Mouse (Mus musculus): Measurements from ENCODE around the gene Optc.

Gene Optc

DNA sequence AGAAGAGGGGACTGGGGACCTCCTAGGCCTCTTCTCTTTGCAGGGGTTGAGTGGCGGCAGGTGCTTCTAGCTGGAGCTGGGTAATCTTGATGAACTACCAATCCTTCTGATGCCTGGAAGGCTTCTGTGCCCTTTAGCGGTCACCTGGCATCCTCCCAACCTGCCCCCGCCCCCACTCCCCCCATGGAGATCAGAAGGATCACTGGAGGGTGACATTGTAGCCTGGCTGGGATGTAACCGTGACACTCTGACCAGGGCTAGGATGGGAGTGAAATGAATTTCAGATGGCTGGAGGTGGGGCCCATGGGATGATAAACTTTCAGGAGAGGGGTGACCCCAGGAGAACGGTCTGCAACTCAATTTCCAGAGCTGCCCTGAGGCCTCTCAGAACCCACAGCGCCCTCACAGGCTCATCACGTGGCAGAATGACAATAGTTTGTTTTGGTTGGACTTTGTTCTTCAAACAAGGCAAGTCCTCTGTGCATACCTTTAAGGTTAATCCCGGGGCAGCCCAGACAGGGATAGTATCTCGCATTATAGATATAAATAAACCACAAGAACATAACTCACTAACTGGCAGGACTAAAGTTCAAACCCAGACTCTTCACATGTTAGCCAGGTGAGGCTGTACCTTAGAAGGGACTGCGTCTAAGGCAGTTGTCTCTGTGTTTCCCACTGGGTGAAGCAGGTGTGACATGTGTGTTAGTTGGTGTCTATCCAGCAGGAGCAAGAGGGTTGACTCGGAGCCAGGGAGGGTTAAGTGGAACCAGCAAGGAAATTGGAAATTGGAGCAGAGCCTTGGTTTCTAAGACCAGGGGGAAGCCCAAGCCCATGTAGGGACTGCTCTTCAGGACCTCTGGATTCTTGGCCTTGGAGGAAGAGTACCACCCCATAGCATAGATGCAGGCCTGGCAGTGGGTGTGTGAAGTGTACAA is 25.2 kb downstream of the Optc start:
- DNase-seq (ENCODE audit: low spot score in 2 of 2), result no peak

- no peak for DNase-seq (ENCODE audit: low spot score in 2 of 2)
Measured at GRCm38 (mm10) chr1:133881813-133882212, 26.0 kb downstream of the Optc start.

DNA sequence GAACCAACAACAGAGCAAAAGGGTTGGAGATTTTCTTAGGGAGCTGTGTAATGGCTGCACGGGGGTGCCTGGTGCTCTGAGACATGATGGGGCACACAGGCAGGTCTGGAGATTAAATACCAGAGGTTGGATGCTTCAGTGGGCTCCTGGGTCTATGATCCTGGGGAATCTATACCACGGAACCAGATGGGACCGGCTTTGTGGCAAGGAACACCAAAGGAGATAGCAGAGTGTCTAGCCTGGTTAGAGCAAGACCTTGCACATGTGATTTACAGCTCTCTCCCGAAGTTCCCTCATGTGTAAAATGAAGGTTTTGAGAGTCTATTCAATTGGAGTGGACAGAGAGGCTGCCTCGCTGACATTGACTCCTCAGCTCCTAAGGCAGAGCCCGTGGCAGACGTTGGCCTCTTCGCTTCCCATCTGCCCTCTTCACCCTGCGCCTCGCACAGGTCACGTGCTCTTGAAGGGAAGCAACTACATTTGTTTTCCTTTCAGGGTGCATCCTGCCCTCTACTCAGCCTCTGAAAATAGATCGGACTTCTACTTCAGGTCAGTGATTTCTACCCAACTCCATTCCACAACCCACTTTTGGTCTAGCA is 28.9 kb downstream of the Optc start:
- no peak for DNase-seq (ENCODE audit: low spot score in 2 of 2)

DNA sequence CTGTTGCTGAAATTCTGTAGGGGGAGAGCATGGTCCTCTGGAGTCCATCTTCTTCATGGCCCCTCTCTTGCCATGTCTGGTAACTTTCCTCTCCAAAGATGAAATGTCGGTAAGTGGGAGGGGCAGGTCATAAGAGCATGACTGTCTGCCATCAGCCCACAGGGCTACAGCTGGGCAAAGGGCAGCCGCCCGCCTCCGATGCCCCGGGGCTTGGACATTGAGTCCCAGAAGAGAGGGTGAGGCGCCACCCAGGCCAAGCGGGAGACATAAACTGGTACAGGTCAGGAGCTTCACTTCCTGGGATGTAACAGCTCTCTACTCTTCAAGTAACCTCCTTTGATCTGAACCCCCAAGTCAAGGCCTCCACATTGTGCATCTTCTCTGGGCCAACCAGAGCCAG is 30.9 kb downstream of the Optc start:
- no peak for DNase-seq (ENCODE audit: low spot score in 2 of 2)

DNA sequence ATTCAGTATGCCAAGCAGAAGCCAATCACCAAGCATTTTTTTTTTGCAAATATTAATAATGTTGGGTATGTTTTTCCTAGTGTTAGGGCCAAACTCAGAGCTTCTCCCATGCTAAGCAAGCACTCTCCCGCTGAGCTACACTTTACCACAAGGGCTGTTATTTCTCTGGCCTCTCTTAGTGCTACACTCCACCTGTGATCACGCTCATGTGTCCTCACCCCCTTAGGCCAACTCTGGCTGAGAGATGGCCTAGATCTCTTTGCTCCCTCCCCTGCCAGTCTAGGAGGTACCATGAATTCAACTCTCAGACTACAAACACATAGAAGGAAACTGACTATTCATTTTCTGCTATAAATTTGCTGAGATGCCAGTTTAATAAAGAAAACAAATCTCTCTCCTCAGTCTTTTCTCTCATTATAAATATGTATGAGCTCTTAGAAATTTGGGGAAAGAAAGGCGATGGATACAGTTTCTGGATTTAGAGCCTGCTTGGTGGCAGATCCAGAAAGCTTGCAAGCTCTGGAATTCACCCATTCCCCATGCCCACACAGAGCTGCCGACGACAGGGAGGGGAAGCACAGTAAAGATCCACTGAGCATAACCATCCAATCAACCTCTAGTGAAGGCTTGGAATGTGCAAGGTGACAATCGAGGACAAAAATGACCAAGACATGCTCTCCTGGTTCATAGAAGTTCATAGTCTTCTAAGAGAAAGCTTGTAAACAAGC is 34.5 kb downstream of the Optc start:
- no peak for DNase-seq (ENCODE audit: low spot score in 2 of 2)

DNA sequence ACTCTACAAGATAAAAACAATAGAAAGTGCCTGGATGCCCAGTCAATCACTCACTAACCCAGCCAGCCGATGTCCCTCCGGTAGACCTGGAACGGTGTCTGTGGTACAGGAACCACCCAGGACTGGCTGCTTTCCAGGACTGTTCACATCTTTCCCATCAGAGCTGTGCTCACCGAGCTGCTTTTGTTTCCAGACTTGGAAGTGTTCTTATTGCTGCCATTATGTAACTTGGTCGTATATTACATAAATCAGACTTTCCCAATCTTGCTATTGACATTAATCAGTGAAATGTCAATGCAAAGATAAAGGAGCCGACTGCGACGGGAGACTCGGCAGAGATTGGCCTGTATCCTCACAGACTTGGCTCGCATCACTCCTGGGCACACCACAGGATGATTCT is 36.6 kb downstream of the Optc start:
- no peak for DNase-seq (ENCODE audit: low spot score in 2 of 2)

- DNase-seq (ENCODE audit: low spot score in 2 of 2), result no peak
Measured at GRCm38 (mm10) chr1:133869221-133869620, 38.6 kb downstream of the Optc start.

- DNase-seq (ENCODE audit: low spot score in 2 of 2), result peak; percentile 17 to 28
Measured at GRCm38 (mm10) chr1:133863257-133863997, 44.4 kb downstream of the Optc start.

DNA sequence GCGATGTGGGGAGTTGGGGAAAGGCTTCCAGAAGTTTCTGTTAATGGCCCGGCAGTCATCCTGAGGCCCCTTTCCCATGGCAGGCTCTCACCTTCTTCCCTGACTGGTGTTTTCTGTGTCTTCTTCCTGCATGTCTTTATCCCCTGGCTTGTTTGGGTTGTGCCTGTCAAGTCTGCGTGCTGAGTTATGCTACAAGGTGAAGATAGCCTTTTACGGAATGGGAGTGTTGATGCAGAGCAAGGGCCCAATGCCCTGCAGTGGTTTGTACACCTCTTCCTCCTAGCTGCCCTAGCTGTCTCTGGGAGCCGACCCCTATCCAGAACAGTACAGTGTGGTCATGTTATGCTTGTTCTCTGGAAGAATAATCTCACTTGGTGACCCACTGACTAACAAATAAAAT is 46.8 kb downstream of the Optc start:
- no peak for DNase-seq (ENCODE audit: low spot score in 2 of 2)

- no peak for DNase-seq (ENCODE audit: low spot score in 2 of 2)
Measured at GRCm38 (mm10) chr1:133859821-133860711, 47.7 kb downstream of the Optc start.

- no peak for DNase-seq (ENCODE audit: low spot score in 2 of 2)
Measured at GRCm38 (mm10) chr1:133859257-133859656, 48.5 kb downstream of the Optc start.

DNA sequence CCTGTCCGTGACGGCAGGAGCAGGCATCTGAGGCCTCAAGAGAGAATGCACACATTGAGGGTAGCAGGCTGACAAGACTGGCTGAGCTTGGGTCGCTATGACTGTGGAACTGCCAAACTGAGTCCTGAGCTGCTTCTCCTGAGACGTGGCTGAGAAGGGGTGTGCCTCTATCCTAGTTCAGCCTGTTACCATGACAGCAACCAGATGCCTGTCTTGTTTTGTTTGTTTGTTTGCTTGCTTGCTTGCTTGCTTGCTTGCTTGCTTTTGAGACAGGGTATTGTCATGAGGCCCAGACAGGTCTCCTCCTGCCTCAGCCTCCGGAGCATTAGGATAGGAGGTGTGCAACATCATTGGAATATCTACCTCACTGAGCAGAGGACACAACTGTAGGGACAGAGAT is 50.0 kb downstream of the Optc start:
- DNase-seq (ENCODE audit: low spot score in 2 of 2), result no peak

DNA sequence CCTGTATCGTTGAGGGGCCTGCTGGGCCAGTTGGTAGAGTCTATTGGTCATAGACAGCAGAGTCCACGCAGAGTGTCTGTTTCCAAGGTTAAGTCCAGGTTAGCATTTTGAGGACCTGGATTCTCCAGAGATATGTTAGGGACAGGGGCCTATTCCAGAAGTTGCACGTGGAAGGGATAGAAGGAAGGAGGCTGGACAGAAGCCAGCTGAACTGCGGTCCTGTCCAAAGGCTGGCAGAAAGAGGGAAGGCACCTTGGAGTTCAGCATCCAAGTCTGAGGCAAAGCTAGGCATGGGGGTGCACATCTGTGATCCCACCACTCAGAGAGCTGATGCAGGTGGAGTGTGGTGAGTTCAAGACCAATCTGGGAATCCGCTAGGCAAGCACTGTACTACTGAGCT is 50.6 kb downstream of the Optc start:
- no peak for DNase-seq (ENCODE audit: low spot score in 2 of 2)

DNA sequence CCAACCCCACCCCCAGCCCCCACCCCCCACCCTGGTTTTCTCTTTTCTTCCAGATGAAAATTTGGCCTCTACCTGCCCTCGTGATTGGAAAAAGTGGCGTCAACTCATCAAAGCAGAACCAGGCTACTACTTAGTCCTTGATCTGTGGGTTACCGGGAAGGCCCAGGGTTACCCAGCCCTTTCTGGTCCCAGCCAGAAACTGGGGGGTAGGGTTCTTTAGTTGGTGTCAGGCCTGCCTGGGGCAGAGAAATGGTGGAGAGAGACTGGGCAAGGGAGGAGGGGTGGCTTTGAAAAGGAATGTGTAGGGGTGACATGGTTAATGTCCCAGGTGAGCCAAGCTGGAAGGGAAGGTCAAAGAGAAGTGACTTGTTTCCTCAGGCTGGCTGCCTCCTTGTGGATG is 51.1 kb downstream of the Optc start:
- no peak for DNase-seq (ENCODE audit: low spot score in 2 of 2)

DNA sequence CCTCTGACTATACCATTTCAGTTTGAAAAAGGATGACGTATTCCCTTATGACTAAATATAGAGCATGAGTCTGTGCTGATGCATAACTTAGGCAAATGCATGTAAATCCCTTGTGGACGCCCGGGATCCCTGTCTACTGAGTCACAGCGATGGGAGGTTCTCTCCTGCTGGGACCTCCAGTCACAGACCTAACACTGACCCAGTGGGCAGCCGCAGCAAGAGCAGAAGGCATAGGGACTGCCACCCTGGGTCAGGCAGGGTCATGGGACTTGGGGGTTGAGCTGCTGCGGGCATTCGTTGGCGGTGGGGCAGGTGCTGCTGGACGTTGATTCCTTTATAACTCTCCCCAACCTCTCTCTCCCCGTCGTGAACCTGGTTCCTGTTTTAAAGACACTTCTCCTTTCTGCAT is 51.7 kb downstream of the Optc start:
- no peak for DNase-seq (ENCODE audit: low spot score in 2 of 2)

DNA sequence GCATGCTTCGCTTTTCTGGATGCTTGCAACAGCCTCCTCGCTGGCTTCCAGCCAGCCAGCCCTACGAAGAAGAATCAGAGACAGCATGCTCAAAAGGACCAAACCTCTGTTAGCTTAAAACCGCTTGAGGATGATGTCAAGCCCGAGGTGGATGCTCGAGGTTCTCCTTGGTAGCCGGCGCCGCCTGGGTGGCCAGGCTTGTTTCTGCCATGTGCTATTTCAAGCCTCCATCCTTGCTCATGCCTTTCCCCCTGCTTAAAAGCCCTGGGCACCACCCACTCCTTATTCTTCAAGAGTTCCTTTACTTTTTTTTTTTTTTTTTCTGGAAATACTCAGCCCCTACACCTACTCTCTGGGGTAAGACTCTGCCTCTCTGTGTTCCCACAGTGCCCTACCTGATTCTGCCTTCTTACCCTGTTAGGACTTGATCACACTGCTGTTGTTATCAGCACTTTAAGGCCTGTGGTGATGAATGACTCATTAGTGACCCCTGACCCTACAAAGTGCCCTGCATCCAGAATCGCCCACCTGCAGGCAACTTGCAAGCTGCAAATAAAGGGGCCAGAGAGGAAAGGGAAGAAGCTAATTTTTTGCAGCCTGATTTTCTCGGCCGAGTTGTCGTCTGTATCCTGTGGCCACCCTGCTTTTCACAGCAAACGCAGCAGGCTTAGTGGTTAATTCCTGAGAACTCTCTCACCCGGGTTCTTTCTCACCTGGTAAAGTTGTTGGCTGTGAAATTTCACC is 52.4 kb downstream of the Optc start:
- no peak for DNase-seq (ENCODE audit: low spot score in 2 of 2)

DNA sequence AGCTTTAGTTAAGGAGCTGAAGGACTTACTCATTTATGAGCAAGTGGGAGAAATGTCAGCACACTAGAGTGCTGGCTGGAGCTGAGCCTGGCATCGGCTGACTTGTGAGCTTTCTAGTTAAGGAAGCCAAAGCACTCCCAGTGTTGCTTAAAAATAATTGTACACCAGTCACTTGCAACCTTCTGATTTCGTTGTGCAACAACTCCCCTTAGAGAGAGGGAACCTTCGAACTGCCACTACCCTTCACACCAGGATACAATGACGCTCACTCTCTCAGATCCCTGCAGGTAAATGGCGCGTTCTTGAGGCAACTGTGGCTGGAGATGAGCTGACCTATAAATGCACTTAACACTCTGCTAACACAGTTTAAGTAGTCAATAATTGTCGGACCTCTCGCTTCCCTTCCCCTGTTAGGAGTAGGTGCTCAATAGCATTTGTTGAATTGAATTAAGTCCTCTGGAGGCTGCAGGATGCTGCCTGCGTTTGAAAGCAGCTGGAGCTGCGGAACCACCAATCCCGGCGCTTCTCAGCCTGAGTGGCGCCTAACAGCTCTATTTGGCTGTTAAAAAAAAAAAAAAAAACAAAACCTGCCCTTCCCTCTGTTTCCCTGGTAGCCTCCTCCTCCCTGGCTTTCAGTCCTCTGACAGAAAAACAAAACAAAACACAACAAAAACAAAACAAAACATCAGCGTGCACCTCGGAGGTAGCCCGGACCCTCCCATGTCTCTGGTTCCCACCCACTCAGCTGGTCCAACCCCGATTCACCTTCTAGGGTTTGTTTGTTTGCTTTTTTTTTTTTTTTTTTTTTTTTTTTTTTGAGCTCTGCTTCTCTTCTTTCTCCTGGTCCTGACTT is 53.2 kb downstream of the Optc start:
- peak; percentile 23 to 57 for DNase-seq (ENCODE audit: low spot score in 2 of 2)
